Mouse (Mus musculus) erythroblast, embryonic 14.5 days (primary cell): ENCODE data around the gene Cd63.

Experiments
- GATA1 ChIP-seq: IDR thresholded peaks from 2 replicates; pipeline ENCODE4 v1.6.1; 2012; ENCODE audit warnings: low read length, inconsistent platforms, mixed read lengths
- TAL1 ChIP-seq: IDR thresholded peaks from 3 replicates; pipeline ENCODE4 v1.6.1; 2012; ENCODE audit warnings: low read length, inconsistent platforms, mixed read lengths

DNA sequence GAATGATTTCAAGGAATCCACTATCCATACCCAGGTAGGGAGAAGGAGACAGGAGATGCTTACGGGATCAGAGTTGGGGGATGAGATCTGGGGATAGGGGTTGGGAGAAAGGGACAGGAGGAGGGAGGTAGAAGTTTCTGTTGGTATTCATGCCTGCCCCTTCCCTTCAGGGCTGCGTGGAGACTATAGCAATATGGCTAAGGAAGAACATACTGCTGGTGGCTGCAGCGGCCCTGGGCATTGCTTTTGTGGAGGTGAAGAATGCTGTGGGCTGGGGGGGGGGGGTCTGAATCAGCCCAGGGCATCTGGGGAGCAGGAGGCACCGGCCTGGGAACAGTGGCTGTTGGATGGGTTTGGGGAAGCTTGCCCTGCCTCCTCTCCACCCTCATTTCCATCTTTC lies 11.5 kb downstream of the Cd63 start:
- TF ChIP-seq GATA1 (no peak), TAL1 (no peak)
